Mouse (Mus musculus): ENCODE measurements around the gene D630023F18Rik.

DNA sequence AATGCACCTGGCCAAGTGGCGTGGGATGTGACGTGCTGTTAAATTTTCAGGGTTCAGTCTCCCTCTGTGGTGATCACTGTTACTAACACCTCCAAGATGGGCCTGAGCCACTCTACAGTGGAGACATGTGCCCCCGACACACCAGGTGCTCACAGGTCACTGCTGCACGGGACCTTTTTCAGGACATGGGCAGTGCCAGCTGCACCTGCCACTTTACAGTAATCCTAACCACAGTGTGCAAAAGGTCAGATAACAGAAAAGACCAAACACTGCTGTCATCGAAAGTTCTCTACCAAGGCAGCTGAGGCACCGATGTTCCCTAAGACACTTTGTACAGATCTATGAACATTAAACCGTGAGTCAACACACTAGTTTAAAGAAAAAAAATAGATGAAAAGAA, 46.5 kb upstream of the D630023F18Rik start:
- TF ChIP-seq CTCF (IDR thresholded peaks at IDR 0.05) (no peak), EP300 (IDR thresholded peaks at IDR 0.05) (no peak)
